Mouse (Mus musculus): ENCODE data around the gene Hist1h4k. TPM values are rescaled to one million over a fixed set of nuclear protein-coding genes. Genes with fewer than 3 reads are reported as not detected.
A peak's percentile ranks its signal among the peaks of the same experiment; 100 is the strongest.
"Not testable (repeated sequence)": the region's sequence is repeated elsewhere in the genome, so short reads cannot be mapped to it uniquely, and the experiment has no call there.

The Hist1h4k gene
- polyA plus RNA-seq, 1 experiment from 2014 or later: 3.9 TPM

DNA sequence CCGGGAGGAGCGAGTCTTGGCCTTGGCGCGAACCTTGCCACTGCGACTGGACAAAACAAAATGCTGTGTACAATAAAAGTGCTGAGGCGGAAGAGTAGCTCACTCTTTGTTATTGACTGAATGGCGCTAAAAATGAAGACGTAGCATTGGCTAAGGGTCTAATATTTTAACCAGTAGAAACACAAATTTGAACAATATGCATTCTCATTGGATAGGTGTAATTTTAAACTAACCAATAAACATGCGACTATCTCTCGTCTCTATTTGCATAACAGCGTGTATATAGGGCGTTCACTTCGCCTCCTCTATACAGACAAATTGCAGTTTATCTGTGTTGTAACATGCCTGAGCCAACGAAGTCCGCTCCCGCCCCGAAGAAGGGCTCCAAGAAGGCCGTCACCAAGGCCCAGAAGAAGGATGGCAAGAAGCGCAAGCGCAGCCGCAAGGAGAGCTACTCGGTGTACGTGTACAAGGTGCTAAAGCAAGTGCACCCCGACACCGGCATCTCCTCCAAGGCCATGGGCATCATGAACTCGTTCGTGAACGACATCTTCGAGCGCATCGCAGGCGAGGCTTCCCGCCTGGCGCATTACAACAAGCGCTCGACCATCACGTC is 28.4 kb downstream of the Hist1h4k start, which contains the start of gene Hist1h2bm:
Gene Hist1h2bm, plus strand, starts transcription at position 288 of the 616 bp plus-strand sequence.
- H3K9ac ChIP-seq (ENCODE audit: low read length): peak within 1 kb of the TSS; percentile 68

DNA sequence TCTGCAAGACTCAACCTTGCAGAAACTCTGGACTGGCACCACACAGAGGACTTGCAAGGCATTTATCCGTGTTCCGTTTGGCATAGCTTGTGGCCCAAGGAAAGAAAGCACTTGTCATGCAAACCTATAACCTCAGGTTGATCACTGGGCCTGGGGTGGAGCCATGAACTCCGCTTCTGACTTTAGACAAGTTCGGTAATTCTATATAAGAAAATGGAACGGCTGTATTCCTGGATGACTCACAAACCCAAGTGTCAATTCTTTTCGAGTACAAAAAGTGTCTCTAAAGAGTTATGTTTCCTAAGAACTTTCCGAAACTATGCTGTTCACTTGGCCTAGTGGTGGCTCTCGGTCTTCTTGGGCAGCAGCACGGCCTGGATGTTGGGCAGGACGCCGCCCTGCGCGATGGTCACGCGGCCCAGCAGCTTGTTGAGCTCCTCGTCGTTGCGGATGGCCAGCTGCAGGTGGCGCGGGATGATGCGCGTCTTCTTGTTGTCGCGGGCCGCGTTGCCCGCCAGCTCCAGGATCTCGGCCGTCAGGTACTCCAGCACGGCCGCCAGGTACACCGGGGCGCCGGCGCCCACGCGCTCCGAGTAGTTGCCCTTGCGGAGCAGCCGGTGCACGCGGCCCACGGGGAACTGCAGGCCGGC is 29.1 kb downstream of the Hist1h4k start:
- Histone ChIP-seq H3K4me2 (ENCODE audit: low read depth, low read length) (peak overlapping the region; percentile 58), H3K4me3 (replicated peaks; ENCODE audit: low read length) (peak overlapping the region; percentile 50), H3K4me1 (ENCODE audit: control insufficient read depth, insufficient read depth, low read length) (peaks cover 15% of the 10 kb centered on the region), H3K27ac (ENCODE audit: low read length) (peak overlapping the region; percentile 80), H3K9ac (ENCODE audit: low read length) (peak overlapping the region; percentile 68)
- H3K27me3 ChIP-seq (ENCODE audit: control insufficient read depth, insufficient read depth, low read length); ATAC-seq (ENCODE audit: insufficient read depth, low FRiP score); H3K9me3 ChIP-seq (replicated peaks; ENCODE audit: control insufficient read depth, low read length); H3K36me3 ChIP-seq (ENCODE audit: control insufficient read depth, insufficient read depth, low read length): not testable (repeated sequence)
- 2% methylated on average over 21 of the region's 44 CpGs for WGBS

More for the DNA sequence above, 28.4 kb downstream of the Hist1h4k start, which contains the start of gene Hist1h2bm:
- ATAC-seq (ENCODE audit: insufficient read depth, low FRiP score): peak; percentile 95
- Histone ChIP-seq H3K4me2 (ENCODE audit: low read depth, low read length) (peak within 1 kb of the TSS; percentile 58), H3K27ac (ENCODE audit: low read length) (peak within 1 kb of the TSS; percentile 86), H3K4me3 (replicated peaks; ENCODE audit: low read length) (peak within 1 kb of the TSS; percentile 50), H3K4me1 (ENCODE audit: control insufficient read depth, insufficient read depth, low read length) (peaks cover 13% of the 10 kb centered on the region)
- H3K36me3 ChIP-seq (ENCODE audit: control insufficient read depth, insufficient read depth, low read length); H3K27me3 ChIP-seq (ENCODE audit: control insufficient read depth, insufficient read depth, low read length); H3K9me3 ChIP-seq (replicated peaks; ENCODE audit: control insufficient read depth, low read length): not testable (repeated sequence)
- under 1% methylated on average over 37 of the region's 37 CpGs for WGBS

DNA sequence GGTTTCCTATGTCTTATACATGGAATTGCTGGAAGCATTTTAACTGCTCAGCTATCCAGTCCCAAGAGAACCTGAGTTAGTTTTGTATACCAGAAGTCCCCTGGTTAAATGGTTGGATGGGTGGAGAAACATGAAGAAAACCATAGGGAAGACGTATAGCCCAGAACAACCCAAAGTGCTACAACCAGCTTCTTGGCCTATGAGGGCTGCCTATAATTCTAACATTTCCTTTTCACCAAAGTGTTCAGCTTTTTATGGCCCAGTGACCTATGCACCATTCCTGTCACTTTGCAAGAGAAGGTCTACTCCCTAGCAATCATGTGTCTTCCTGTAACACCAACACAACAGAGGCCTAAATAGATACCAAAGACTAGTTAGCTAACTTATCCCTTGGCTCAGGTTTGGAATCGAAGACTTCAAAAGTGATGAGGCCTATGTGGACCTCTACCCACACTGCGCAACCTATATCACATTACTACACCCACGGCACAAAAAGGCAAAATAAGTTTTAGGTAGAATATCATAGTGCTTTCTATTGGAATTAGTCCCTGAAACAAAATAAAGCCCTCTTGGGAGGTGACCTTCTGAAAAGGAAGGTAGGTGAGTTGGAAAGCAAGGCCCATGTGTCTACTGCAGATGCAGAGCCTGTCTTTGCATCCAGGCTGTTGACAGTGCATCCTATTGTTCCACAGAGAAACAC is 31.8 kb downstream of the Hist1h4k start:
- 51% methylated on average over 4 of the region's 4 CpGs for WGBS

DNA sequence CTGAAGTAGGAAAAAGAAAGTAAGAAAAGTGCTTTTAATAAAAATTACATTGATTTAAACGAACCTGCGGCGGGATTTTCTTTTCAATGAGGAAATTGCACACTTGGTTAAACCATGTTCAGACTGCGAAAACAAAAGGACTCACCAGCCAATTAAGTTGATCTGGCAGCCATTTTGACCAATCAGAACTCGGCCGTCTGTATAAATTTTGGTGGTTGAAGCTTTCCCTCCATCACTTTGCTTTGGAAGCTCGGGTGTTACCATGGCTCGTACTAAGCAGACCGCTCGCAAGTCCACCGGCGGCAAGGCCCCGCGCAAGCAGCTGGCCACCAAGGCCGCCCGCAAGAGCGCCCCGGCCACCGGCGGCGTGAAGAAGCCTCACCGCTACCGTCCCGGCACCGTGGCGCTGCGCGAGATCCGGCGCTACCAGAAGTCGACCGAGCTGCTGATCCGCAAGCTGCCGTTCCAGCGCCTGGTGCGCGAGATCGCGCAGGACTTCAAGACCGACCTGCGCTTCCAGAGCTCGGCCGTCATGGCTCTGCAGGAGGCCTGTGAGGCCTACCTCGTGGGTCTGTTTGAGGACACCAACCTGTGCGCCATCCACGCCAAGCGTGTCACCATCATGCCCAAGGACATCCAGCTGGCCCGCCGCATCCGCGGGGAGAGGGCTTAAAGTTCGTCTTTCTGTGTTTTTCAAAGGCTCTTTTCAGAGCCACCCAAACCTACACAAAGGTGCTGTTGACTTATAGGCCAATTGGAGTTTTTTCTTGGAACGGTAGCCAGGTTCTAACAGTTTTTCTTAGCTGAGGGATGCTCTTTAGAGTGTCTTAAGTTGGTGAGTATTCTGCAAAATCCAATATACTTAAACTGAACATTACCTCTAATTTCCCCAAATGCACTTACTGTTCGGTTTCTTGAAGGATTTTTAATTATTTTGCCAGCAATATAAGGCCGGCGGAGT is 32.6 kb downstream of the Hist1h4k start, which contains the start of gene Hist1h3h:
Gene Hist1h3h, plus strand, starts transcription at position 263 of the 961 bp plus-strand sequence.
- under 1% methylated on average over 27 of the region's 56 CpGs for WGBS
- Histone ChIP-seq H3K4me2 (ENCODE audit: low read depth, low read length) (peak within 1 kb of the TSS; percentile 83), H3K4me1 (ENCODE audit: control insufficient read depth, insufficient read depth, low read length) (peaks cover 23% of the 10 kb centered on the region), H3K27ac (ENCODE audit: low read length) (peak within 1 kb of the TSS; percentile 97), H3K9ac (ENCODE audit: low read length) (peak within 1 kb of the TSS; percentile 79), H3K4me3 (replicated peaks; ENCODE audit: low read length) (peak within 1 kb of the TSS; percentile 57)
- not testable (repeated sequence) for H3K9me3 ChIP-seq (replicated peaks; ENCODE audit: control insufficient read depth, low read length); H3K27me3 ChIP-seq (ENCODE audit: control insufficient read depth, insufficient read depth, low read length); H3K36me3 ChIP-seq (ENCODE audit: control insufficient read depth, insufficient read depth, low read length)
- peak; percentile 27; the same call in 1 of the 2 replicates for ATAC-seq (ENCODE audit: insufficient read depth, low FRiP score)

More for the DNA sequence above, 31.8 kb downstream of the Hist1h4k start:
- H3K4me1 ChIP-seq (ENCODE audit: control insufficient read depth, insufficient read depth, low read length): peaks cover 24% of the 10 kb centered on the region
- no peak for ATAC-seq (ENCODE audit: insufficient read depth, low FRiP score)
- peak overlapping the region; percentile 68 for H3K4me2 ChIP-seq (ENCODE audit: low read depth, low read length)
- no peaks in the 10 kb centered on the region for H3K9me3 ChIP-seq (replicated peaks; ENCODE audit: control insufficient read depth, low read length)
- no peaks in the 10 kb centered on the region for H3K36me3 ChIP-seq (ENCODE audit: control insufficient read depth, insufficient read depth, low read length)
- no peaks in the 10 kb centered on the region for H3K27me3 ChIP-seq (ENCODE audit: control insufficient read depth, insufficient read depth, low read length)
- peak overlapping the region; percentile 49 for H3K4me3 ChIP-seq (replicated peaks; ENCODE audit: low read length)
- H3K27ac ChIP-seq (ENCODE audit: low read length): peak overlapping the region; percentile 75
- H3K9ac ChIP-seq (ENCODE audit: low read length): peak overlapping the region; percentile 74

DNA sequence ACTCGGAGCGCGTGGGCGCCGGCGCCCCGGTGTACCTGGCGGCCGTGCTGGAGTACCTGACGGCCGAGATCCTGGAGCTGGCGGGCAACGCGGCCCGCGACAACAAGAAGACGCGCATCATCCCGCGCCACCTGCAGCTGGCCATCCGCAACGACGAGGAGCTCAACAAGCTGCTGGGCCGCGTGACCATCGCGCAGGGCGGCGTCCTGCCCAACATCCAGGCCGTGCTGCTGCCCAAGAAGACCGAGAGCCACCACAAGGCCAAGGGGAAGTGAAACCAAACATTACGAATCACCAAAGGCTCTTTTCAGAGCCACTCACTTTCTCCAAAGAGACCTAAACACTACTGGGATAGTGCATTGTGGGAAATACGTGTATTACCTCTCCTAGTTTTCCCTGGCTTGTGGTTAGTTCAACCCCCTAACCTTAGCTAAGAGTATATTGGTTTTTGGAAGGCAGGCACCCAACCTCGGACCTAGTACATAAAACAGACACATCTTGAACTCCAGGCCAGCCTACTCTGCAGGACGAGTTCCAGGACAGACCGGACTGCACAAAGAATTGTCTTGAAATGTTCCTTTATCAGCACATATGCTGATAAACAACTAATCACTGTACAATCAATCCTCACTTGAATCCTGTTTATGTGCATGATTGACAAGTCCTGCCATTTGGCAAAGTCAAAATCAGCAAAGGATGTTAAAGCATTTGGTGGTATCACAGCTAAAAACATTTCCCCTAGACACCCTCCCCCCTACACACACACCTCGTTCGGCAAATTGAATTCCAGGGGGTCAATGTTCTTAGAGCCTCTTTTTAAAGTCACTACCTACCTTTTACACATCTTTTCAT is 33.5 kb downstream of the Hist1h4k start:
- peak overlapping the region; percentile 57 for H3K4me3 ChIP-seq (replicated peaks; ENCODE audit: low read length)
- 0% methylated on average over 9 of the region's 38 CpGs for WGBS
- H3K36me3 ChIP-seq (ENCODE audit: control insufficient read depth, insufficient read depth, low read length); ATAC-seq (ENCODE audit: insufficient read depth, low FRiP score); H3K27me3 ChIP-seq (ENCODE audit: control insufficient read depth, insufficient read depth, low read length); H3K9me3 ChIP-seq (replicated peaks; ENCODE audit: control insufficient read depth, low read length): not testable (repeated sequence)
- H3K9ac ChIP-seq (ENCODE audit: low read length): peak overlapping the region; percentile 79
- peaks cover 21% of the 10 kb centered on the region for H3K4me1 ChIP-seq (ENCODE audit: control insufficient read depth, insufficient read depth, low read length)
- peak overlapping the region; percentile 83 for H3K4me2 ChIP-seq (ENCODE audit: low read depth, low read length)
- peak overlapping the region; percentile 97 for H3K27ac ChIP-seq (ENCODE audit: low read length)

DNA sequence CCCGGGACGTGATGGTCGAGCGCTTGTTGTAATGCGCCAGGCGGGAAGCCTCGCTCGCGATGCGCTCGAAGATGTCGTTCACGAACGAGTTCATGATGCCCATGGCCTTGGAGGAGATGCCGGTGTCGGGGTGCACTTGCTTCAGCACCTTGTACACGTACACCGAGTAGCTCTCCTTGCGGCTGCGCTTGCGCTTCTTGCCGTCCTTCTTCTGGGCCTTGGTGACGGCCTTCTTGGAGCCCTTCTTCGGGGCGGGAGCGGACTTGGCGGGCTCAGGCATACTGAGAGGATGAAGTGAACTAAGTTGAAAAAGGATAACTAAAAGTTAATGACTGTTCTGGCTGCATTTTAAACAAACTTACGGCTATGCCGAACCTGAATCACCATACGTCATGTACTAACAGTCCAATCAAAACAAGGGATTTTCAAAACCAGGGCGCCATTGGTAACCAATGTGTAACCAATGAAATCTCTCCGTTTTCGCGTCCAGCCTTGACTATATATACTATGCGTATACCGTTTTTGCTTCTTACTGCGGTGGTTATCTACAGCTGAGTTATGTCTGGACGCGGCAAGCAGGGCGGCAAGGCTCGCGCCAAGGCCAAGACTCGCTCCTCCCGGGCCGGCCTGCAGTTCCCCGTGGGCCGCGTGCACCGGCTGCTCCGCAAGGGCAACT is 34.3 kb downstream of the Hist1h4k start, which contains the start of the genes Hist1h2bl and Hist1h2ai:
Gene Hist1h2bl, minus strand, starts transcription at position 280 of the 676 bp plus-strand sequence.
Gene Hist1h2ai, plus strand, starts transcription at position 559 of the 676 bp plus-strand sequence.
- H3K9ac ChIP-seq (ENCODE audit: low read length): peak within 1 kb of the TSS; percentile 79
- peak; percentile 95 for ATAC-seq (ENCODE audit: insufficient read depth, low FRiP score)
- H3K4me3 ChIP-seq (replicated peaks; ENCODE audit: low read length): peak within 1 kb of the TSS; percentile 57
- peak within 1 kb of the TSS; percentile 97 for H3K27ac ChIP-seq (ENCODE audit: low read length)
- H3K4me2 ChIP-seq (ENCODE audit: low read depth, low read length): peak within 1 kb of the TSS; percentile 83
- H3K9me3 ChIP-seq (replicated peaks; ENCODE audit: control insufficient read depth, low read length); H3K27me3 ChIP-seq (ENCODE audit: control insufficient read depth, insufficient read depth, low read length); H3K36me3 ChIP-seq (ENCODE audit: control insufficient read depth, insufficient read depth, low read length): not testable (repeated sequence)
- under 1% methylated on average over 28 of the region's 50 CpGs for WGBS
- H3K4me1 ChIP-seq (ENCODE audit: control insufficient read depth, insufficient read depth, low read length): peaks cover 20% of the 10 kb centered on the region

DNA sequence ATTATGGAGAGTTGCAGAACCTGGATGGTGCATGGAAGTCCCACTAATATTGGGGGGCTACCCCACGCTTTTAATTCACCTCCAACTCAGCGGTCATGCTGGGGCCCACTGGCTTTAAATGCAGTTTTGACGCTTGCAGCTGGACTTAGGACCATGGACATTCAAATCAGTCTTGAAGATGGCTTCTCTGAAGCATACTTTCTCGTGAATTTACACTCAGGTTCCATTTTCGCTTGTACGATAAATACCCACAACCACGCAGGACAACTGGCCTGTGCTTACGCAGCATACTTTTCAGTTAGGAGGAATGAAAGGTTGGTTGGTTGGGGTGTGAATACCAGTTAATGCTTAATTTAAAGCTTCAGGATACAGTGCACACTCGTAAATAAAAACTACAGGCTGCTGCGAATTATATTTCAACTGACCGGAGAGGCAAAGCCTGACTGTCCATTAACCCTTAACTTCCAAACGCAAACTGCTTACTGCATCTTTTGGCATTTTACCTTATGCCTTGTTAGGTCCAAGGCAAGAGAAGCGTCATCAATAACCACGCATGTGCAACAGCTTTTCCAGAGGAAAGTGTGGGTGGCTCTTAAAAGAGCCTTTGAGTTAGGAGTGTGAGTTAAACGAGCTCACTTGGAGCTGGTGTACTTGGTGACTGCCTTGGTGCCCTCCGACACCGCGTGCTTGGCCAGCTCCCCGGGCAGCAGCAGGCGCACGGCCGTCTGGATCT is 35.0 kb downstream of the Hist1h4k start:
- WGBS: 1% methylated on average over 22 of the region's 22 CpGs
- peak overlapping the region; percentile 84 for H3K27ac ChIP-seq (ENCODE audit: low read length)
- H3K4me3 ChIP-seq (replicated peaks; ENCODE audit: low read length): peak overlapping the region; percentile 57
- peaks cover 16% of the 10 kb centered on the region for H3K4me1 ChIP-seq (ENCODE audit: control insufficient read depth, insufficient read depth, low read length)
- ATAC-seq (ENCODE audit: insufficient read depth, low FRiP score): no peak
- H3K27me3 ChIP-seq (ENCODE audit: control insufficient read depth, insufficient read depth, low read length): no peaks in the 10 kb centered on the region
- H3K4me2 ChIP-seq (ENCODE audit: low read depth, low read length): peak overlapping the region; percentile 70
- peak overlapping the region; percentile 73 for H3K9ac ChIP-seq (ENCODE audit: low read length)
- no peaks in the 10 kb centered on the region for H3K9me3 ChIP-seq (replicated peaks; ENCODE audit: control insufficient read depth, low read length)
- H3K36me3 ChIP-seq (ENCODE audit: control insufficient read depth, insufficient read depth, low read length): no peaks in the 10 kb centered on the region
